ENCODE assay signal across 8 mouse cellular contexts in genomic region chr17:31276207-31276921, GRCm38 (mm10). TPM values are rescaled to one million over a fixed set of nuclear protein-coding genes. Genes with fewer than 3 reads are reported as not detected.
DNase-seq lines count a peak whose midpoint lies in the region; ATAC-seq lines count a peak whose summit lies in the region.

No protein-coding gene starts in this region.

- no peak for ATAC-seq in liver, embryonic 11.5 days (replicated peaks; ENCODE audit: low FRiP score)
- peak; percentile 14; the same call in 1 of the 2 replicates for ATAC-seq in embryonic facial prominence, embryonic 11.5 days (replicated peaks; ENCODE audit: insufficient number of reproducible peaks, low FRiP score, low TSS enrichment, low read depth)

- H3K27ac ChIP-seq in liver, embryonic 11.5 days (ENCODE audit: low read depth, low read length): no peak overlapping the region
- no peak overlapping the region for H3K27ac ChIP-seq in embryonic facial prominence, embryonic 11.5 days (replicated peaks; ENCODE audit: low read depth, low read length)
- H3K27ac ChIP-seq in midbrain, embryonic 10.5 days (replicated peaks): no peak overlapping the region

- H3K4me2 ChIP-seq in liver, embryonic 11.5 days: peak overlapping the region; percentile 80
- peak overlapping the region; percentile 91 for H3K4me2 ChIP-seq in embryonic facial prominence, embryonic 11.5 days (ENCODE audit: low read depth, low read length)

- H3K4me1 ChIP-seq in liver, embryonic 11.5 days (replicated peaks; ENCODE audit: control insufficient read depth, insufficient read depth, low read length): peaks cover 2% of the 10 kb centered on the region; the same call in 1 of the 2 replicates
- no peaks in the 10 kb centered on the region for H3K4me1 ChIP-seq in embryonic facial prominence, embryonic 11.5 days (ENCODE audit: control insufficient read depth, insufficient read depth, low read length)
- peaks cover 19% of the 10 kb centered on the region for H3K4me1 ChIP-seq in midbrain, embryonic 10.5 days

- H3K9me3 ChIP-seq in liver, embryonic 11.5 days (ENCODE audit: control insufficient read depth, low read length): no peaks in the 10 kb centered on the region
- H3K9me3 ChIP-seq in embryonic facial prominence, embryonic 11.5 days (replicated peaks; ENCODE audit: control insufficient read depth, low read length): no peaks in the 10 kb centered on the region
- no peaks in the 10 kb centered on the region for H3K9me3 ChIP-seq in midbrain, embryonic 10.5 days (replicated peaks)

- H3K36me3 ChIP-seq in liver, embryonic 11.5 days (ENCODE audit: control insufficient read depth, insufficient read depth, low read length): no peaks in the 10 kb centered on the region
- no peaks in the 10 kb centered on the region for H3K36me3 ChIP-seq in embryonic facial prominence, embryonic 11.5 days (replicated peaks; ENCODE audit: control insufficient read depth, insufficient read depth, low read depth, low read length)
- no peaks in the 10 kb centered on the region for H3K36me3 ChIP-seq in midbrain, embryonic 10.5 days

- 34% methylated on average over 9 of the region's 9 CpGs for WGBS in liver, embryonic 11.5 days
- 24% methylated on average over 9 of the region's 9 CpGs for WGBS in embryonic facial prominence, embryonic 11.5 days
- 23% methylated on average over 9 of the region's 9 CpGs for WGBS in midbrain, embryonic 10.5 days

- H3K9ac ChIP-seq in liver, embryonic 11.5 days (ENCODE audit: low read depth, low read length): no peak overlapping the region
- H3K9ac ChIP-seq in embryonic facial prominence, embryonic 11.5 days (replicated peaks; ENCODE audit: low read length): peak overlapping the region; percentile 56; the same call in 1 of the 2 replicates

- H3K4me3 ChIP-seq in liver, embryonic 11.5 days (ENCODE audit: low read depth, low read length): peak overlapping the region; percentile 44
- peak overlapping the region; percentile 41 for H3K4me3 ChIP-seq in embryonic facial prominence, embryonic 11.5 days (ENCODE audit: low read depth, low read length)
- peak overlapping the region; percentile 62 for H3K4me3 ChIP-seq in midbrain, embryonic 10.5 days

- H3K27me3 ChIP-seq in liver, embryonic 11.5 days (replicated peaks; ENCODE audit: control insufficient read depth, insufficient read depth, low read length): no peaks in the 10 kb centered on the region
- no peaks in the 10 kb centered on the region for H3K27me3 ChIP-seq in embryonic facial prominence, embryonic 11.5 days (ENCODE audit: control insufficient read depth, insufficient read depth, low read length)
- peaks cover 19% of the 10 kb centered on the region for H3K27me3 ChIP-seq in midbrain, embryonic 10.5 days (ENCODE audit: low read depth, poor library complexity, severe bottlenecking)

- DNase-seq in liver, embryonic 11.5 days (ENCODE audit: low spot score): no peak
- no peak for DNase-seq in liver
- peak; percentile 6 for DNase-seq in embryonic facial prominence, embryonic 11.5 days (ENCODE audit: low spot score)
- DNase-seq in heart, postnatal 4 days: peak; percentile 46
- DNase-seq in midbrain, embryonic 10.5 days (ENCODE audit: low spot score): no peak
- no peak for DNase-seq in natural killer cell, adult 2 months (ENCODE audit: low spot score in 2 of 2)
- DNase-seq in gastrocnemius, postnatal 25 days: no peak
- DNase-seq in urinary bladder, postnatal 10 days (ENCODE audit: low spot score): no peak

RNA-seq across cellular contexts. Expression of gene Rsph1, which starts 0.8 kb away (rescaled TPM):
- 0.40 and 0.88 TPM in 2 replicates for polyA plus RNA-seq in liver, embryonic 11.5 days (2014; fragmentation: Nextera tagmentation; extraction: Ambion mirVana)
- polyA plus RNA-seq in embryonic facial prominence, embryonic 11.5 days (2014; fragmentation: Nextera tagmentation; extraction: Ambion mirVana): 0.66 and 0.76 TPM in 2 replicates
- total RNA-seq in heart, postnatal 4 days (2021): 1 to 10 TPM; 1.7 to 2.4 TPM
- 1.7 and 2.5 TPM in 2 replicates for polyA plus RNA-seq in midbrain, embryonic 10.5 days (2016; fragmentation: Nextera tagmentation; extraction: Ambion mirVana)
- 10 to 100 TPM in 1 of 2 experiments, 1 to 10 TPM in 1; 8.0 to 10.2 TPM for total RNA-seq in gastrocnemius, postnatal 25 days (2021)

RNA-seq across cellular contexts. Expression of gene Slc37a1, which starts 10.2 kb away (rescaled TPM):
- 6.6 and 7.7 TPM in 2 replicates for polyA plus RNA-seq in liver, embryonic 11.5 days (2014; fragmentation: Nextera tagmentation; extraction: Ambion mirVana)
- polyA plus RNA-seq in embryonic facial prominence, embryonic 11.5 days (2014; fragmentation: Nextera tagmentation; extraction: Ambion mirVana): 1.8 and 2.4 TPM in 2 replicates
- 10 to 100 TPM; 10.8 to 11.6 TPM for total RNA-seq in heart, postnatal 4 days (2021)
- 6.4 and 6.9 TPM in 2 replicates for polyA plus RNA-seq in midbrain, embryonic 10.5 days (2016; fragmentation: Nextera tagmentation; extraction: Ambion mirVana)
- total RNA-seq in gastrocnemius, postnatal 25 days (2021): 1 to 10 TPM; 3.0 to 5.2 TPM

Comparison
In these comparisons a context has a peak if more than half of its experiments do, and no peak if none do; other contexts are left out.
1. DNase-seq: peak in embryonic facial prominence, embryonic 11.5 days (single experiment) and heart, postnatal 4 days (single experiment); none in liver, embryonic 11.5 days (single experiment), liver (single experiment), midbrain, embryonic 10.5 days (single experiment), natural killer cell, adult 2 months (0 of 2), gastrocnemius, postnatal 25 days (single experiment) and urinary bladder, postnatal 10 days (single experiment).
2. Peak in every context shown above with its lines, with median percentiles within 50 percentile points of each other: H3K4me3 ChIP-seq.